Mouse (Mus musculus) hindbrain, embryonic 12.5 days (tissue): ENCODE results near the gene Igf2bp1. TPM values are rescaled to one million over a fixed set of nuclear protein-coding genes. Genes with fewer than 3 reads are reported as not detected.
"Not testable (repeated sequence)": the region's sequence is repeated elsewhere in the genome, so short reads cannot be mapped to it uniquely, and the experiment has no call there.

Experiments
- ATAC-seq: fragments of 200-750 bp; cut with Nextera tagmentation; 2 replicates; pipeline ENCODE4 v1.8.0; 2017; ENCODE audit warnings: moderate TSS enrichment; ENCODE audit not compliant: low FRiP score
- H3K27ac ChIP-seq: fragments of 300-500 bp; sonication (generic); 2 replicates; pipeline ENCODE4 v1.5.1; 2016; ENCODE audit warnings: mild to moderate bottlenecking
- H3K27me3 ChIP-seq: fragments of 300-500 bp; sonication (generic); 2 replicates; pipeline ENCODE4 v1.6.1; 2016; ENCODE audit warnings: mild to moderate bottlenecking
- H3K36me3 ChIP-seq: fragments of 300-500 bp; sonication (generic); 2 replicates; pipeline ENCODE4 v1.6.1; 2016; ENCODE audit warnings: mild to moderate bottlenecking
- H3K4me1 ChIP-seq: fragments of 300-500 bp; sonication (generic); 2 replicates; pipeline ENCODE4 v1.6.1; 2016
- H3K4me2 ChIP-seq: fragments of 300-500 bp; sonication (generic); replicated peaks from 2 replicates; pipeline ENCODE4 v1.6.1; 2016; ENCODE audit warnings: mild to moderate bottlenecking
- H3K4me3 ChIP-seq: fragments of 300-500 bp; sonication (generic); 2 replicates; pipeline ENCODE4 v1.5.1; 2016; ENCODE audit warnings: mild to moderate bottlenecking
- H3K9ac ChIP-seq: fragments of 300-500 bp; sonication (generic); 2 replicates; pipeline ENCODE4 v1.6.1; 2016; ENCODE audit warnings: mild to moderate bottlenecking, moderate library complexity
- H3K9me3 ChIP-seq: fragments of 300-500 bp; sonication (generic); replicated peaks from 2 replicates; pipeline ENCODE4 v1.6.1; 2016; ENCODE audit warnings: mild to moderate bottlenecking
- WGBS: fragments of 180-500 bp; shearing (Covaris S2); methylation state at CpG from one replicate; pipeline ENCODE4 v1.1.7; 2016; 5-methylcytosine and 5-hydroxymethylcytosine counted together
- polyA plus RNA-seq: library from polyadenylated mRNA; unstranded; fragments of >200 nt; fragmentation: Nextera tagmentation; extraction: Ambion mirVana; gene quantifications from 2 replicates; pipeline ENCODE4 v1.2.1, GENCODE M21; 2016

Gene Igf2bp1
- polyA plus RNA-seq, 1 experiment from 2014 or later: 73.3 TPM

GRCm38 (mm10) chr11:95939828-95940507 lies 65.8 kb downstream of the Igf2bp1 start:
- Histone ChIP-seq H3K27ac (no peak overlapping the region), H3K9me3 (no peaks in the 10 kb centered on the region), H3K4me1 (no peaks in the 10 kb centered on the region), H3K36me3 (no peaks in the 10 kb centered on the region), H3K4me3 (no peak overlapping the region), H3K27me3 (no peaks in the 10 kb centered on the region), H3K9ac (no peak overlapping the region), H3K4me2 (no peak overlapping the region)
- WGBS: 42% methylated on average over 11 of the region's 11 CpGs
- ATAC-seq: no peak

- 81% methylated on average over 6 of the region's 6 CpGs for WGBS
- no peak for ATAC-seq
Observed at GRCm38 (mm10) chr11:95936409-95936808, 69.3 kb downstream of the Igf2bp1 start.

DNA sequence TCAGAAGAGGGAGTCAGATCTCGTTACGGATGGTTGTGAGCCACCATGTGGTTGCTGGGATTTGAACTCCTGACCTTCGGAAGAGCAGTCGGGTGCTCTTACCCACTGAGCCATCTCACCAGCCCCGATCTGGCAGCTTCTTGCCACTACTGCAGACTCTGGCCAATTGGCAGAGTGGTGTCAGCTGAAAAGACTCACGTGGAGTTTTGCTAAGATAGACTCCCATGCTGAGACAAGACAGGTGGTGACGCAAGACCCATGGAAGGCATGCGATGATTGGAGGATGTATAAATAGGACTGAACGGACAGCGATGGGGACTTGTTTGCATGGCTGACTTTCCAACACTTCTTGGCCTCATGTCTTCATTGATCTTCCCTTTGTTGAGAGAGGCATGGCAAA lies 73.6 kb downstream of the Igf2bp1 start:
- 92% methylated on average over 8 of the region's 10 CpGs for WGBS
- not testable (repeated sequence) for H3K9me3 ChIP-seq, H3K27me3 ChIP-seq, H3K27ac ChIP-seq, ATAC-seq, H3K9ac ChIP-seq, H3K36me3 ChIP-seq, H3K4me1 ChIP-seq, H3K4me2 ChIP-seq, H3K4me3 ChIP-seq

More at GRCm38 (mm10) chr11:95936409-95936808, 69.3 kb downstream of the Igf2bp1 start:
- H3K27me3 ChIP-seq: no peaks in the 10 kb centered on the region
- H3K4me3 ChIP-seq: no peak overlapping the region
- no peak overlapping the region for H3K4me2 ChIP-seq
- no peaks in the 10 kb centered on the region for H3K4me1 ChIP-seq
- H3K27ac ChIP-seq: no peak overlapping the region
- H3K36me3 ChIP-seq: no peaks in the 10 kb centered on the region
- H3K9ac ChIP-seq: no peak overlapping the region
- no peaks in the 10 kb centered on the region for H3K9me3 ChIP-seq

- WGBS: 70% methylated on average over 4 of the region's 4 CpGs
- Histone ChIP-seq H3K4me1 (no peaks in the 10 kb centered on the region), H3K9me3 (peaks cover 7% of the 10 kb centered on the region; the same call in 1 of the 2 replicates), H3K36me3 (no peaks in the 10 kb centered on the region), H3K27ac (no peak overlapping the region), H3K27me3 (peaks cover 23% of the 10 kb centered on the region), H3K9ac (no peak overlapping the region), H3K4me3 (no peak overlapping the region), H3K4me2 (no peak overlapping the region)
- ATAC-seq: no peak
Observed at GRCm38 (mm10) chr11:95926398-95926797, 79.3 kb downstream of the Igf2bp1 start.

DNA sequence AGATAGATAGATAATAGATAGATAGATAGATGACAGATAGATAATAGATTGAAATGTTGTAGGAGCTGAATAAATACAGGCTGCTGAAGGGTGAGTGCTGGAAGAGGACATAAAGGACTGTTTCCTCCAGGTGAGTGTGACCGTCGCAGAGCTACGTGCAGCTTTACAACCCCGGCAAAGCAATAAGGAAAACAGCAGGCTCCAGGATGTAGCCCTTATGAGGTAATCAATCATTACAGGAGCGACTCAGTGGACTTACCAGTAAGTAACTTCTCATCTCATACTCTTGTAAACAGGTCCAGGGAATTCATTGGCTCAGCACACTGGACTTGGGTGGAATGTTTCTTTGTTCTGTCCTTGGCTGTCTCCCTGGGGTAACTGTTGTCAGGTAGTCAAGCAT lies 79.8 kb downstream of the Igf2bp1 start:
- Histone ChIP-seq H3K27ac (no peak overlapping the region), H3K4me1 (no peaks in the 10 kb centered on the region), H3K4me2 (no peak overlapping the region), H3K4me3 (no peak overlapping the region), H3K27me3 (peaks cover 26% of the 10 kb centered on the region), H3K9ac (no peak overlapping the region), H3K36me3 (no peaks in the 10 kb centered on the region), H3K9me3 (peaks cover 7% of the 10 kb centered on the region; the same call in 1 of the 2 replicates)
- ATAC-seq: no peak
- WGBS: 92% methylated on average over 5 of the region's 5 CpGs

DNA sequence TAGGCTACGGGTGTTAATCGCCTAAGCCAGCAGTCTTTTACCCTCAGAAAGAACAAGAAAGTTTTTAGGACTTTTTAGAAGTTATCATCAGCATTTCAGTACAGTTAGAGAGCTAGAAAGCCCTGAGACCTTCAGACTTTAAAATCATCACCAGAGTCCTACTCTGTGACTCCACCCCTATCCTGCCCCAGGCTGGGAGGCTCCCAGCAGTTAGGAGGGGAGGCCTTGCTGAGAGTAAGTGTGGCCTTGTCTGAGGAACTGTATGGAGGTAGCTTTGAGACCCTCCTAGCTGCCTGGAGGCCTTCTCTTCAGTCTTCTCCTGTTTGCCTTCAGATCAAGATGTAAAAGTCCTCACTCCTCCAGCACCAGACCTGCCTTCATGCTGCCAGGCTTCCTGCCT lies 81.5 kb downstream of the Igf2bp1 start:
- 24% methylated on average over 2 of the region's 2 CpGs for WGBS
- no peak overlapping the region for H3K27ac ChIP-seq
- ATAC-seq: no peak

DNA sequence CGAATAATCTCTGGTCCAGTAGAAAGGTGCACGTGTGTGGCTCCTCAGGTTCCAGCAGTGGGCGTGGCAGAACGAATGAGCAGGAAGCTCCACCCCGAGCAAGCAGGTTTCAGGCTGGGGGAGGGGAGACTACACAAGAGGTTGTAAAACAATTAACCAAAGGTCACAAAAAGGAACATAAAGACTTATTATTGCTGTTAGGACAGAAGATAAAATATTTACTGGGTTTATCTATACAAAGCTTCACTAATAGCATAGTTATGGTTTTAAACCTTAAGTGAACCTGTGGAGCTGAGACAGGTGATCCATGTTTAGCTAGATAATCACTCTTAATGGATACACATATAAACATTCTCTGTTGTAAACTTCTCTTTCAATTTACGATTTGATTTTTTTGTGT lies 82.3 kb downstream of the Igf2bp1 start:
- H3K4me2 ChIP-seq, H3K4me3 ChIP-seq, H3K9ac ChIP-seq, H3K36me3 ChIP-seq, H3K27ac ChIP-seq, ATAC-seq, H3K4me1 ChIP-seq, H3K9me3 ChIP-seq: not testable (repeated sequence)
- H3K27me3 ChIP-seq: peaks cover 41% of the 10 kb centered on the region
- WGBS: 2% methylated on average over 4 of the region's 6 CpGs

More for the DNA sequence above, 81.5 kb downstream of the Igf2bp1 start:
- no peaks in the 10 kb centered on the region for H3K4me1 ChIP-seq
- peaks cover 36% of the 10 kb centered on the region for H3K27me3 ChIP-seq
- no peaks in the 10 kb centered on the region for H3K36me3 ChIP-seq
- H3K9me3 ChIP-seq: peaks cover 7% of the 10 kb centered on the region; the same call in 1 of the 2 replicates
- no peak overlapping the region for H3K4me3 ChIP-seq
- no peak overlapping the region for H3K9ac ChIP-seq
- H3K4me2 ChIP-seq: no peak overlapping the region

GRCm38 (mm10) chr11:95921991-95922621 lies 83.6 kb downstream of the Igf2bp1 start:
- Histone ChIP-seq H3K27me3 (peaks cover 52% of the 10 kb centered on the region), H3K9me3 (no peaks in the 10 kb centered on the region), H3K4me2 (no peak overlapping the region), H3K36me3 (no peaks in the 10 kb centered on the region), H3K4me3 (no peak overlapping the region), H3K27ac (no peak overlapping the region), H3K4me1 (no peaks in the 10 kb centered on the region), H3K9ac (no peak overlapping the region)
- no peak for ATAC-seq
- 68% methylated on average over 12 of the region's 12 CpGs for WGBS

- Histone ChIP-seq H3K36me3 (no peaks in the 10 kb centered on the region), H3K27ac (no peak overlapping the region), H3K4me2 (no peak overlapping the region), H3K9ac (no peak overlapping the region), H3K27me3 (peaks cover 81% of the 10 kb centered on the region), H3K9me3 (no peaks in the 10 kb centered on the region), H3K4me3 (no peak overlapping the region), H3K4me1 (peaks cover 6% of the 10 kb centered on the region; the same call in 1 of the 2 replicates)
- WGBS: 6% methylated on average over 5 of the region's 5 CpGs
- ATAC-seq: no peak
Observed at GRCm38 (mm10) chr11:95916426-95916825, 89.3 kb downstream of the Igf2bp1 start.

DNA sequence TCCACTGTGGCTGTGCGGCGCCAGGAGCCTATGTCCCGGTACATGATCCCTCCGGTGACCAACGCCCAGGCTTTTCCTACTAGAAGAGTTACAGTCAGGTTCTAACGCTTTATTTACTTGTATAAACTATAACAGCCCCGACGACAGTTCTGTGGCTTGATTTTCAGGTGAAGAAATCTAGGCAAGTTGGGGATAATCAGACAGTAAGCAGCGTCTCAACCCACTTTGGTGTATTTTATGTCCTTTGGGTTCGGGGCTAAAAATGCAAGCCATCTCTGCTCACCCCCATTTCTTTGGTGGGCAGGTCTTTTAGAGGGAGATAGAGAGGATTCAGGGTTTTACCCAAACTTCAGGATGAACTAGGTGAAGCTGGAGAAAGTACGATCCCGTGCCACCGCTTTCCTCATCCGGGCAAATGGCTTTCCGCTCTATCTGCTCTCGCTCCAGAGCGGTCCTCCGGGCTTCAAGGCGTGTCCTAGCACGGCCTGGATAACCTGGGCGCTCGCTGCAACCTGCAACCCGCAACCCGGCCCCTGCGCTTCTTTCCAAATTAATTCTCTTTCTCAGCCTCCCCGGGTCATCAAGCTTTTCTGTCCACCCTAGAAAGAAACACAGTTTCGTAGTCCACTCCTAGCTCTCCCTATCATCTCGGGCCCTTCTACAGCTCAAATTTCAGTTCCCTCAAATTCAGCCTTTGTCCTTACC lies 90.6 kb downstream of the Igf2bp1 start:
- no peaks in the 10 kb centered on the region for H3K9me3 ChIP-seq
- no peak overlapping the region for H3K27ac ChIP-seq
- peaks cover 6% of the 10 kb centered on the region; the same call in 1 of the 2 replicates for H3K4me1 ChIP-seq
- no peaks in the 10 kb centered on the region for H3K36me3 ChIP-seq
- H3K9ac ChIP-seq: no peak overlapping the region
- H3K27me3 ChIP-seq: peaks cover 81% of the 10 kb centered on the region
- H3K4me3 ChIP-seq: peak overlapping the region; percentile 19; the same call in 1 of the 2 replicates
- H3K4me2 ChIP-seq: peak overlapping the region; percentile 32; the same call in 1 of the 2 replicates
- no peak for ATAC-seq
- WGBS: 1% methylated on average over 28 of the region's 28 CpGs

DNA sequence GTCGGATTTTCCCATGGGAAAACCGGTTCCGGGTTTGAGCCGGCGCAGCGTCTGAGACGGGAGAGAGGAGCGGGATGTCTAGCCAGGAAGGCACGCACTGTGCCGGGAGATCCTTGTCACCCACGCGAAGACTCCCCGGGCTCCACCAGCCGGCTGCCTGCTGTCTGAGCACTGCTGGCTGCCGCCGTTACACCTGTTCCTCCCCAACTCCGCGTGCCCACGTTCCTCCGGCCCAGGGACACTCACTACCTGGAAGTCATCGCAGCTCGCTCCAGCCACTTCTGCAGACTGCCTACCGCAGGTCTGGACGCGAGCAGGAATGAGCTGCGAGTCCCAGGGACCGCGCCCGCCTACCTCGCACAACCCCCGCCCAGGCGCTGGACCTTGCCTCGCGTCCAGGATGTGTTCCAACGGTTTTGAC lies 91.2 kb downstream of the Igf2bp1 start, which contains the start of gene B4galnt2:
Gene B4galnt2 (minus strand): TSS at position 321 of the 421 bp plus-strand sequence.
- H3K9ac ChIP-seq: no peak within 1 kb of the TSS
- no peak for ATAC-seq
- H3K4me2 ChIP-seq: peak within 1 kb of the TSS; percentile 32
- H3K9me3 ChIP-seq: no peaks in the 10 kb centered on the region
- H3K4me1 ChIP-seq: peaks cover 6% of the 10 kb centered on the region; the same call in 1 of the 2 replicates
- peaks cover 80% of the 10 kb centered on the region for H3K27me3 ChIP-seq
- peak within 1 kb of the TSS; percentile 19 for H3K4me3 ChIP-seq
- no peaks in the 10 kb centered on the region for H3K36me3 ChIP-seq
- WGBS: under 1% methylated on average over 35 of the region's 35 CpGs
- H3K27ac ChIP-seq: no peak within 1 kb of the TSS

DNA sequence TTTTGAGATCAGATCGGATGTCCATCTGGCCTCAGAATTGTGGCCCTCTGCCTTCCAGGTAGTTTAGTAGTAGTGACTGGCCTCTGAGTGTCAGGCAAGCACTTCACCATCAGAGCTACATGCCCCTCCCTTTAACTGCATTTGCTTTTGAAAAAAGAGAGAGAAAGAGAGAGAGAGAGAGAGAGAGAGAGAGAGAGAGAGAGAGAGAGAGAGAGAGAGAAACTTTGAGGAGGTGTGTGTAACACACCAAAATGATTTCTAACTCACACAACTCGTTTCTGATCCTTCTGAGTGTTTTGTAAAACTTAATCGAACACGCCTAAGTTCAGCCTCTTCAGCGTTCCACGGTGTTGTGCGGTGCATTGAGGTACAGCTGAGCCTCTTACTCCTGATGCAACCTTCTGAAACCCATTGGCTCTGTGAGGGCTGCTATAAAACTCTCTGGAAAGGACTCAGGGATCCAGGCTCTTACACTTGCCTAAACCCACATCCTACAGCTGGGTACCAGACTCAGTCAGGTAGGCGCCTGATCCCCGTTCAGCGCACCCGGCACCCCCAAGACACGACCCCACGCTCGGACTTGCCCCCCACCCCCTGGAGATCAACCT lies 91.7 kb downstream of the Igf2bp1 start:
- Histone ChIP-seq H3K27ac (no peak overlapping the region), H3K9me3 (no peaks in the 10 kb centered on the region), H3K9ac (no peak overlapping the region), H3K27me3 (peaks cover 80% of the 10 kb centered on the region), H3K4me1 (peaks cover 6% of the 10 kb centered on the region; the same call in 1 of the 2 replicates), H3K36me3 (no peaks in the 10 kb centered on the region), H3K4me3 (peak overlapping the region; percentile 19), H3K4me2 (peak overlapping the region; percentile 32; the same call in 1 of the 2 replicates)
- ATAC-seq: no peak
- 4% methylated on average over 14 of the region's 14 CpGs for WGBS
